Mouse (Mus musculus) duodenum, adult 2 months (tissue): Measurements from ENCODE around the gene Olfr389. TPM values are rescaled to one million over a fixed set of nuclear protein-coding genes. Genes with fewer than 3 reads are reported as not detected.

Experiments
- polyA plus RNA-seq: library from polyadenylated mRNA; depleted of rRNA; stranded (reverse); fragments of >200 nt; gene quantifications from 2 replicates; pipeline ENCODE4 v1.2.3, GENCODE M21; 2012; ENCODE audit warnings: low replicate concordance; rRNA removed

Gene Olfr389
- polyA plus RNA-seq, result not detected in 2 replicates

DNA sequence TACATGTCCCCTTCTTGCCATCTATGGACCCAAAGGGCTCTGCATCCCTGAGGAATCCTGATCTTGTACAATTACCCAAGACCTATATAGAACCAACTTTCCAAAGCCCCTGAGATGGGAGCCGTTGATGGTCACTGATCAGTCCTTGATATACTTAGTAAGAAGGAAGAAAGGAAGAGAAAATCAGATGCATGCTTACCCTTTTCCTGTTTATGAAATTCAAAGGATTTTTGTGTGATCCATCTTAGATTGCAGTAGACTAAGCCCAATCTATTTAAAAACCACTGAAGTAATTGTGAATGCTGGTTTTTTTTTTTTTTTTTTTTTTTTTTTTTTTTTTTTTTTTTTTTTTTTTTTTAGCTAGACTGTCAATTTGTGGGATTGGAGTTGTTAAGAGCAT, at the start of gene Olfr389:
Gene Olfr389, minus strand, starts transcription at position 101 of the 400 bp plus-strand sequence.

GRCm38 (mm10) chr11:73816949-73817348, 36.4 kb upstream of the Olfr389 start, which contains the start of gene Olfr392:
Olfr392 (minus strand) TSS chr11:73817049.

DNA sequence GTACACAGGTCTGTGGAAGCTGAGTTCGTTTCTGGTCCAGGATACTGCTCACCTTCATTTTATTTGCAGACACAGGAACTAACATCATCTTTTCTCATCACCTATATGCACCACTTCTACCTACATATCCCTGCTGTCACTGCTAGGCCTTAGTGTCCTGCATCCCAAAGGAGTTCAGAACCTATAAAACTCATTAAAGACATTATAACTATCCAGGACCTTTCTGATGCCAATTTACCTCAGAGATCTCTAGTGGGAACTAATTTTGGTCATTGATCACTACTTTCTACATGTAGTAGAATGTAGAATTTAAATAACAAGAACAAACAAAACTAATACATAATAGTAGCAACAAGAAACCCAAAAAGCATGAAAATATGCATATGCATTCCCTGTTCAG, 22.4 kb upstream of the Olfr389 start, which contains the start of gene Olfr391-ps:
Gene Olfr391-ps, minus strand, starts transcription at position 101 of the 400 bp plus-strand sequence.

DNA sequence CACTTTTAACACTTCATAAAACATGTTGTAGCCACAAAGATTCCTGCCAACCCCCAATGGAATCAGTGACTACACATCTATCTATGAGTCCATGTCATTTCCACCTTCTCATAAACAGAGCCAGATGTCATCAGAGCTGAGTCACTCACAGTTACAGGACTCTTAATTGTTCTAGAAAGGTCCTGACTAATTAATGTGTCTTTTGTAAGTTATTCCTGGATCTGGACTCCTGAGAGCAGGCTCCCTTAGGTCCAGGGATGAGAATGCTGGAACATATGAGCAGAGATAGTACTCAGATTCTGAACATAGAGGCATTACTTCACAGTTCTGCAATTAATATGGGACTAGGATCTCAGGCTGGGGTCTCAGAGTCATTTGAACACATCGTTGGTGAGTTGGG, 2.2 kb upstream of the Olfr389 start, which contains the start of gene Olfr390:
Gene Olfr390, plus strand, starts transcription at position 301 of the 400 bp plus-strand sequence.

Other genes with a start within 250 kb of the Olfr389 start
- gene Olfr385, start 187.7 kb downstream of the Olfr389 start, polyA plus RNA-seq, result not detected in 2 replicates
- gene Olfr384, start 182.1 kb downstream of the Olfr389 start, polyA plus RNA-seq, result not detected in 2 replicates
- not detected in 2 replicates for gene Zfp735, start 91.9 kb downstream of the Olfr389 start, polyA plus RNA-seq
- gene Olfr390, start 2.3 kb upstream of the Olfr389 start, polyA plus RNA-seq, result not detected in 2 replicates
- not detected in 2 replicates for gene Olfr391-ps, start 22.3 kb upstream of the Olfr389 start, polyA plus RNA-seq
- gene Olfr392, start 36.3 kb upstream of the Olfr389 start, polyA plus RNA-seq, result not detected in 2 replicates
- not detected in 2 replicates for gene Olfr393, start 70.7 kb upstream of the Olfr389 start, polyA plus RNA-seq
- gene Olfr394, start 110.1 kb upstream of the Olfr389 start, polyA plus RNA-seq, result not detected in 2 replicates
- gene Olfr395, start 128.6 kb upstream of the Olfr389 start, polyA plus RNA-seq, result not detected in 2 replicates
- gene Olfr23, start 156.0 kb upstream of the Olfr389 start, polyA plus RNA-seq, result not detected in 2 replicates
- gene Olfr397, start 180.1 kb upstream of the Olfr389 start, polyA plus RNA-seq, result not detected in 2 replicates
- not detected in 2 replicates for gene Olfr398, start 209.7 kb upstream of the Olfr389 start, polyA plus RNA-seq